Mouse (Mus musculus): ENCODE data around the gene Gpn3.

Gene Gpn3

GRCm38 (mm10) chr5:122422071-122422964 lies 50.6 kb downstream of the Gpn3 start:
- peak; percentile 92 for DNase-seq (ENCODE audit: low spot score)

- no peak for DNase-seq (ENCODE audit: low spot score)
Observed at GRCm38 (mm10) chr5:122423083-122423482, 51.4 kb downstream of the Gpn3 start.

GRCm38 (mm10) chr5:122425550-122425949 lies 53.9 kb downstream of the Gpn3 start:
- no peak for DNase-seq (ENCODE audit: low spot score)

GRCm38 (mm10) chr5:122430036-122430775 lies 58.5 kb downstream of the Gpn3 start:
- DNase-seq (ENCODE audit: low spot score) = no peak

GRCm38 (mm10) chr5:122431221-122431620 lies 59.5 kb downstream of the Gpn3 start:
- DNase-seq (ENCODE audit: low spot score) = no peak

All from ovary, postnatal 10 days (tissue).